Mouse (Mus musculus): ENCODE results near the gene Usb1. TPM values are rescaled to one million over a fixed set of nuclear protein-coding genes. Genes with fewer than 3 reads are reported as not detected.
A peak's percentile ranks its signal among the peaks of the same experiment; 100 is the strongest.

Usb1 gene
- polyA plus RNA-seq, 1 experiment from 2014 or later: 48.8 TPM

DNA sequence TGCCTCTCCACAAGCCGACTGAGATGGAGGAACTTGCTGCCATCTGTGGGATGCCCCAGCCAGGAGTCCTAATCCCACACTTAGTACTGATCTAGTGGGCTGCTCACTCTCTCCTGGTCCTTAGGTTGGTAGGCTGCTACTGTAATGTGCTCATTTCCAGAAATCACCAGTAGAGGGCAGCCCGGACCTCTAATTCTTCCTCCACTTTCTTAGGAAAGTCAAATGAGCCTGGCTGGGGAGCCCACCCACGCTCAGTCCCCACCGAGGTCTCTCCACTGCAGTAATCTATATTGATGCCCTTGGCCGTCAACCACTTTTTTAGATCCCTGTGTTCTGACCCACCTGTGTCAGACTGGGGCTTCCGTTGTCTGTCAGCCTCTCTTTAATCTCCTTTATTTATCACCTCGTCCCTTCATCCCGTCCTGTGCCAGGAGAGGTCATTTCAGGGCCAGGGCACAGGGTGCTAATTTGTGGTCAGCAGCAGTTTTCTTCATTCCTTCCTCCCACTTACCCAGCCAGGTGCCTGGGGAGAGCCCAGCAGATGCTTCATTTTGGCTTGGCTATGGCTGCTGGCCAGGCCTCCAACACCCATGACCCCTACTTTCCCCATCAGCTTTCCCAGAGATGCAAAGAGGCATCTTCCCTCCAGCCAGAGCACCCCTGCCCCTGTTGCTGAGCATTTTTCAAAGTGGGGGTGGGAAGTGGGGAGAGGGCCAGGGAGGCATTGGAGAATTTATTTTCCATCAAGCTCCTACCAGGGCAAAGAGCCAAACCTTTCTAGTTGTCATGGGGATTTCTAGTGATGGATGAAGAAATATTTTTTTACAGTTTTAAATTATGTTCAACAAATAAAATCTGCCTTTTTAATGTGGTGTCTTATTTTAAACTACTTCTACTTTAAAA, 14.8 kb downstream of the Usb1 start:
- Histone ChIP-seq H3K9me3 (no peaks in the 10 kb centered on the region), H3K27me3 (ENCODE audit: insufficient read depth, poor library complexity, severe bottlenecking) (peaks cover 31% of the 10 kb centered on the region), H3K4me1 (replicated peaks) (peaks cover 21% of the 10 kb centered on the region), H3K36me3 (peaks cover 32% of the 10 kb centered on the region), H3K4me3 (no peak overlapping the region), H3K27ac (no peak overlapping the region)
- DNase-seq (ENCODE audit: low spot score): peak; percentile 76
- WGBS: 37% methylated on average over 8 of the region's 8 CpGs

DNA sequence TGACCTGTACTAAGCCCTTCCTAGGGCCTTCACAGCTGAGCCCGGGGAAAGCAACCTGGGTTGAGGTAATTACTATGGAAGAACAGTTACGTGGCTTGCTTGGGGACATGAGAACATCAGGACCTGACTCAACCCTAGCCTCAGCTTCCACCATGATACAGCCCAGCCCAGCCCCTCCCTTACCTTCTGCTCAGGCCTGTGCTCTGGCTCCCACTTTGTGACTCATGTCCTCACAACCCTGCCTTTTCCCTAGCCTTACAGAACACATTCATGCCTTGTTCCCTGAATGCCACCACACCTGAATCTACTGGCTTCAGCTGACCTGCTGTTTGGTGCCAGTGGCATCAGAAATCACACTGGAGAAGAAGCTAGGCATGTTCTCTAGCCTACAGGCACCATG, 16.3 kb downstream of the Usb1 start:
- Histone ChIP-seq H3K36me3 (peaks cover 24% of the 10 kb centered on the region), H3K27me3 (ENCODE audit: insufficient read depth, poor library complexity, severe bottlenecking) (peaks cover 38% of the 10 kb centered on the region), H3K9me3 (no peaks in the 10 kb centered on the region), H3K4me1 (replicated peaks) (peaks cover 35% of the 10 kb centered on the region), H3K27ac (no peak overlapping the region), H3K4me3 (no peak overlapping the region)
- 89% methylated on average over 2 of the region's 2 CpGs for WGBS
- no peak for DNase-seq (ENCODE audit: low spot score)

DNA sequence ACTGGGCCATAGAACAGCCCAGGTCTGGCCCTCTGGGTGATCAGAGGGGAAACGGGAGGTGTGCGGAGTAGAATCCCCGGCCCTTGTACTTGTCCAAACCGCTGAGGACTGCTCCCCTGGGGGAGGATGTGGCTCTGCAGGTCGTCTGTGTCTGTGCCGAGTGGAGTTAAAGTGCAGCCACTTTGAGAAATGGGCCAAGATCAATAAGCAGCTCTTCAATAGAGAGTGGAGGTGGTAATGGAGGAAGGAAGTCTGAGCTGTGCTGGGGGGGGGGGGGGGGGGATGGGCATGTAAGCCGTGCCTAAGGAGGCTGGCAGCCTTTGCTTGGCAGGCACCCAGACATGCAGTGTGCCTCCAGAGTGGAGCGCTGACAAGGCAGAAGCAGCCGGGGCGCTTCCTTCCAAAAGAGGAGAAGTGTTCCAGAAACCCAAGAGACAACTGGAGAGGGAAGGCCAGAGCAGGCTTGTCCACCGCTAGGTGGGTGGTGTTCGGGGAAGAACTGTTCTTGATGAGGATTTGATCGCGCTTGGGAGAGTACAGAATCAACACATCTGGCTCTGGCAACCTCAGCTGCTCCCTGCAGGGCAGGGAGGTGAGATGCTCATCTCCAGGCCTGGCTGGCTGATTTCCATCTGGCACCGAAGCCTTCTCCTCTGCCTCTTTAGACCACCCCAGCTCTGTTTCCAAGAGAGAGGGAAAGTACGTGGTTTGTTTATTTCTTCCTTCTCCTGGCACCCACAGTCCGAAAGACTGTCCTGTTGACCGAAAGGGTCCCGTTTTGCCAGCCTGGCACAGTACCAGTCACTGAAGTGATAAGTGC, 16.9 kb downstream of the Usb1 start:
- Histone ChIP-seq H3K36me3 (peaks cover 18% of the 10 kb centered on the region), H3K4me1 (replicated peaks) (peaks cover 42% of the 10 kb centered on the region), H3K27me3 (ENCODE audit: insufficient read depth, poor library complexity, severe bottlenecking) (peaks cover 38% of the 10 kb centered on the region), H3K4me3 (no peak overlapping the region), H3K27ac (no peak overlapping the region), H3K9me3 (no peaks in the 10 kb centered on the region)
- no peak for DNase-seq (ENCODE audit: low spot score)
- 66% methylated on average over 19 of the region's 19 CpGs for WGBS

DNA sequence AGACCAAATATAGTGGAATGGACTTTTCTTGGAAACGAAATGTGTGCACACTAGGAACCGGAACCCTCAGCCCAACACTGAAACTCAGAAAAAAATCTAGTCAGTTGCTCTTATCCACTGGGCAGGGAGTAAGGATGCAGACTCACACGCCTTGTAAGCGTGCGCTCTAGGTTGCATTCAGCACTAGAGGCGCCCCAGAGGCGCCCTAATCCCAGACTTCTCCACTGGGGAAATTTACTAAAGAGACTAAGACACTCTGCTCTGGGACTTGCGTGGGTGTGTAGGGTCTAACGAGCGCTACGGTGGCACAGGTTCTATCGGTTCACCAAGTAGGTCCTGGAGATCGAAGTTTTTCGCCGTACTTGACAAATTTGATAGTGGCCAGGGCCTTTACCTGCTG, 19.4 kb downstream of the Usb1 start:
- H3K4me1 ChIP-seq (replicated peaks): peaks cover 51% of the 10 kb centered on the region
- H3K4me3 ChIP-seq: peak overlapping the region; percentile 89
- 3% methylated on average over 15 of the region's 15 CpGs for WGBS
- H3K27me3 ChIP-seq (ENCODE audit: insufficient read depth, poor library complexity, severe bottlenecking): peaks cover 38% of the 10 kb centered on the region
- H3K9me3 ChIP-seq: no peaks in the 10 kb centered on the region
- DNase-seq (ENCODE audit: low spot score): peak; percentile 54
- H3K36me3 ChIP-seq: 0 out of 2 replicates have a peak, but pooled peaks cover 6% of the 10 kb centered on the region
- H3K27ac ChIP-seq: peak overlapping the region; percentile 95; the same call in 1 of the 2 replicates

DNA sequence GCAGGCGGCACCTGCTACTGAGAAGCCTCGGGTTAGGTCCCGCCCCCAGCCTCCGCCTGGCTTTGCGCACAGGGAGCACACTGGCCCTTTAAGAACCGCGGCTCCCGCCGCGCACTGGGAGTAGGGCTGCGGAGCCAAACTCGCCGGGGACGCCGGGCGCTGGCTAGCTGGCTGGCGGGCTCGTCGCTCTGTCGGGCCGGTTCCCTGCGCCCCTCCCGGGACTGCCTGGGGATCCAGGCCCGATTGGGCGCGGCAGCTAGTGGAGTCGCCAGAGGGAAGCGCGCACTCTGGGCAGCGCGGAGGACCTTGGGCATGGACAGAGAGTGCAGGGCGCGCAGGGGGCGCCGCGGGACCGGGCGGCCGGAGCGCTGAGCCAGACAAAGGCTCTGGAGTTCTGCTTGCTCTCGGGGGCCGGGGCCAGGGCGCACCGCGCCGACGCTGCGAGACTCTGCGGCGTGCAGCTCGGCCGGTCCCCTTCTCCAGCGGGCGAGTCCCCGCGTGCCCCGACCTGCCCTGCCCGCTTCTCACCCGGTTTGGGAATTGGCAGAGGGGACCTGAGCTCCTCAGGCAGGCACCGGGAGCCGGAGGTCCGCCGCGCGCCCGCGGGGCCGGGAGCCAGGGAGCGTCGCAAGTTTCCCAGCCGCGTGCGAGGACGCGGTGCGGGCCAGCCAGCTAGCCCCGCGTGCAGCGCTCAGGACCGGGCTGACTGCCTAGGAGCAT, 20.2 kb downstream of the Usb1 start, which contains the start of gene Mmp15:
Gene Mmp15 (plus strand): TSS at position 118 of the 720 bp plus-strand sequence.
- peaks cover 38% of the 10 kb centered on the region for H3K27me3 ChIP-seq (ENCODE audit: insufficient read depth, poor library complexity, severe bottlenecking)
- under 1% methylated on average over 80 of the region's 80 CpGs for WGBS
- no peaks in the 10 kb centered on the region for H3K9me3 ChIP-seq
- H3K36me3 ChIP-seq: 0 out of 2 replicates have a peak, but pooled peaks cover 6% of the 10 kb centered on the region
- peak within 1 kb of the TSS; percentile 95 for H3K27ac ChIP-seq
- H3K4me3 ChIP-seq: peak within 1 kb of the TSS; percentile 89
- peak; percentile 83 for DNase-seq (ENCODE audit: low spot score)
- H3K4me1 ChIP-seq (replicated peaks): peaks cover 51% of the 10 kb centered on the region

DNA sequence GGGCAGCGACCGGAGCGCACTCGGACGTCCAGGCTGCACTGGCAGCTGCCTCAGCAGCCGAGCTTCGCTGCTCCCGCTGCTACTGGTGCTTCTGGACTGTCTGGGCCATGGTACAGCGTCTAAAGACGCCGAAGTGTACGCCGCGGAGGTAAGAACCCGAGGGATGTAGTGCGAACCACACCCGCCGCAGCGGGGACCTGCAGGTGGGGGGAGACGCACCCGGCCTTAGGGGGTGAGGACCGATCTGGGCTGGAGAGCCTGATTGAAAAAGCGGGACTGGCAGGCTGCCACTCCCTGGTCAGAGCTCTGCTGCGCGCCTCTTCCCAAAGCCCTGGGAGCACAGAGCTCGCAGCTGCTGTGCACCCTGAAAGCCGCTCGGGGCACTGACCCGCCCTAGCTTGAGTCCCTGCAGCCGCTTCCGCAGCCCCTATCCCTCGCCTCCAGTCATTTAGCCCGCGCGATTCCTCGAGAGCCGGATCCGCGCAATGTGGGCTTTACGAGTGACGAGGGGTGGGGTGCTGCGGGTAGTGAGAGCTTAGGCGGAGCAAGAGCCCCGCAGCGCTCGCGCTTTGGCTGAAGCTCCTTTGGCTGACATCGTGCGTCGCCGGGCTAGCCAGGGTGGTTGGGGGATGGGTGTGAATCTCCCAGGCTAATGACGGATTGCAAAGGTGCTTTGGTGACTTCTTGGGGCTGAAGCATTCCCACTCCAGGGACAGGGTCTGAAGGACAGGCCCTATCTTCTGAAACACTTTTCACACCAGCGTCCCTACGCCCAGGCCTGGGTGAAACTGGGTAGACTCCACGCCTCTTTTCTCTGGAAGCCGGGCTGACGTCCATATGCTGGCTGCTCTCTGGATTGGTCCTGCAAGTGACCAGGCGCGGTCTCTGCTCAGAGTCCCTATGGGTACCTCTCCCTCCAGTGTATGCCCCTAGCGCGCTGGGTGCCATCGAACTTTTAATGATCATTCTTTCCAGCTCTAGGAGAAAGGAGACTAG, 21.1 kb downstream of the Usb1 start:
- Histone ChIP-seq H3K27me3 (ENCODE audit: insufficient read depth, poor library complexity, severe bottlenecking) (peaks cover 33% of the 10 kb centered on the region), H3K9me3 (no peaks in the 10 kb centered on the region), H3K4me3 (peak overlapping the region; percentile 89), H3K4me1 (replicated peaks) (peaks cover 51% of the 10 kb centered on the region), H3K36me3 (0 out of 2 replicates have a peak, but pooled peaks cover 6% of the 10 kb centered on the region), H3K27ac (peak overlapping the region; percentile 95)
- DNase-seq (ENCODE audit: low spot score): peak; percentile 80
- 2% methylated on average over 62 of the region's 62 CpGs for WGBS

DNA sequence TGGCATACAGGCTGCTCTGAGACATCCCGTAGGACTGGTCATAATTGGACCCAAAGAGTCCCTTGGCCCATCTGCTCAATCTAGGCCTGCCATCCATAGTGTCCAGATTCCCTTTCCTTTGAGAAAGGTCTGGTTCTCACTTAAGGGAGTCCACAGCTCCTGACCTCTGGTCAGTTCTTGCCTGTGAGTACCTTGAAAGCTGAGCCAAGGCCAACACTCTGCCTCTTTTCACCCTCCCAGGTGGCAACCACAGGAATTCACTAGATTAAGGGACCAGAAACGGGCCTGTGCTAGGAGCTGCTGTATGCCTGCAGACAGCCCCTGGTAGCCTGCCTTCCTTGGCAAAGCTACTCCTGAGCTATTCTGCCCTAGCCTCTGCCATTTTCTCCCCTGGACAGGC, 22.5 kb downstream of the Usb1 start:
- Histone ChIP-seq H3K27ac (no peak overlapping the region), H3K4me1 (replicated peaks) (peaks cover 55% of the 10 kb centered on the region), H3K27me3 (ENCODE audit: insufficient read depth, poor library complexity, severe bottlenecking) (peaks cover 27% of the 10 kb centered on the region), H3K4me3 (no peak overlapping the region), H3K36me3 (0 out of 2 replicates have a peak, but pooled peaks cover 6% of the 10 kb centered on the region), H3K9me3 (no peaks in the 10 kb centered on the region)
- WGBS: 81% methylated on average over 2 of the region's 2 CpGs
- no peak for DNase-seq (ENCODE audit: low spot score)

DNA sequence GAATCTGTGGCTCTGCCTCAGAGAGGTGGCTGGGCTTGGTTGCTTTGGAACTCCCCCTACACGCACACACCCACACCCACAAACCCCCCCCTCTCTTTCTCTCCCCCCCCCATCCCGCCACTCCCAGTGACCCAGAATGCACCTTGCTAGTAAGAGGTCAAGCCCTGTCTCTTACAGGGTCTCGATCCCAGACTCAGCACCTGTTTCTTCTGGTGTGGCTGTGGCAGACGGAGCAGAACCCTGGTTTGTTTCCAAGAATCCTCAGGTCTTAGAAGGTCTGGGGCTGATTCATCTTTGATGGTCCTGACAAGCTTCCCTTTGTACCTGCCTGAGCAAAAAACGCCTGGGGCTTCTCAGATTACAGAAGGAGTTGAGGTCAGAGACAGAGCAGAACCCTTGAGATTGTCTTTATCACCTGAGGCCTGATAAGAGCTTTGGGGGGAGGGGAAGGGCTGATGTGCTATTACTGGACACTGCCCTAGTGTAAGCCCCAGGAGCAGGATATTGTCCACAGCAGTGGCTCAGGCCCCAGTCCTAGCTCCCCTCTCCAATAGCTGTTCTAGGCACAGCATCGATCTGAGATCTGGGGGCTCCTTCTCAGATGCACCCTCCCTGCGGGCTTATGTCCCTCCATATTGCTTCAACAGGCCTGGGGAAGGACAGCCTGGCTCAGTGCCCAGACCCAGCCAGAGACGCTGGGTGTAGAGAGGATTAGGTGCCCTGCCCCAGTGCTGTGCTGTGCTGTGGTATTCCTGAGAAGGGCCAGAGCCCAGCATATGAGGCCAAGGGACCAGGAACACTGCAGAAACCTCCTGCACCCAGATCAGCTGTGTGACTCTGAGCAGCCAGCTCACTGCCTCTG, 26.7 kb downstream of the Usb1 start:
- 67% methylated on average over 8 of the region's 8 CpGs for WGBS
- H3K4me1 ChIP-seq (replicated peaks): peaks cover 46% of the 10 kb centered on the region
- no peaks in the 10 kb centered on the region for H3K27me3 ChIP-seq (ENCODE audit: insufficient read depth, poor library complexity, severe bottlenecking)
- 0 out of 2 replicates have a peak overlapping the region, but pooled peaks have one; percentile 69 for H3K27ac ChIP-seq
- no peaks in the 10 kb centered on the region for H3K9me3 ChIP-seq
- no peak for DNase-seq (ENCODE audit: low spot score)
- peaks cover 9% of the 10 kb centered on the region; the same call in 1 of the 2 replicates for H3K36me3 ChIP-seq
- no peak overlapping the region for H3K4me3 ChIP-seq

DNA sequence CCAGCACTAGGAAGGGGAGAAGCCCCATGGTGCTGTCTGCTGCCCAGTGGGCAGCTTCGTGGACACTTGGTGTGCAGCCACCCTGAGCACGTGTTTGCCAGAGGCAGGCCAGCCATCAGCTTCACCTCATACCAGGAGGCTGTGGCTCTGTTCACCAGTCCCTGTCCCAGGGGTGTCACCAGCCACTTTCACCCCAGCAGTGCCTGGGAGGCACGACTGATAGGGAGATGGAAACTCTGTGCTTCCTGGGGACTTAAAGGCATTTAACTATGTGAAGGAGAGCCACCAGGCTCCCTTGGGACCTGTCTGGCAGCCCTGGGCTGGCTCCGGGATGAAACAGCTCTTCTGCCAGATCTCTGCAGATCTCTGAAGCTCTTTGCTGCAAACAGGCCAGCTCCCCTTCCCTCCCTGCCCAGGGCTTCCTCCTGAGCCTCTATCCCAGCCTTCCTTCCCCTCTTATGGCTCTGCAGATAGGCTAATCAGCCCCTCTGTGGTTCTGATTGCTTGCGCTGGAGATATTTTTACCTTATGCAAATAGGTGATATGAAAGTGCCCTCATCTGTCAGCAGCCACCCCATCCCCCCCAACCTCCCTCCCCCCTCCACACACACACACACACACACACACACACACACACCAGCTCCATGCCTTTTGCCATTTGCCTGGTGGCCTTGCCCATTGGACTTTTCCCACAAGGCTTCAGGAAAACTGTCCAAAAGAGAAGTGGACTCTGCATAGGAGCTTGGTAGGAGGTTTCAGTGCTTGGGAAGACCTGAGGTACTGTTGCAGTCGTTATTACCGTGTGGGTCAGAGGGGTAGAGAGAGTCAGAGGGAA, 28.3 kb downstream of the Usb1 start:
- peak overlapping the region; percentile 26; the same call in 1 of the 2 replicates for H3K27ac ChIP-seq
- H3K4me1 ChIP-seq (replicated peaks): peaks cover 35% of the 10 kb centered on the region
- no peak overlapping the region for H3K4me3 ChIP-seq
- WGBS: 56% methylated on average over 7 of the region's 7 CpGs
- DNase-seq (ENCODE audit: low spot score): no peak
- peaks cover 8% of the 10 kb centered on the region; the same call in 1 of the 2 replicates for H3K36me3 ChIP-seq
- H3K9me3 ChIP-seq: no peaks in the 10 kb centered on the region
- H3K27me3 ChIP-seq (ENCODE audit: insufficient read depth, poor library complexity, severe bottlenecking): no peaks in the 10 kb centered on the region

DNA sequence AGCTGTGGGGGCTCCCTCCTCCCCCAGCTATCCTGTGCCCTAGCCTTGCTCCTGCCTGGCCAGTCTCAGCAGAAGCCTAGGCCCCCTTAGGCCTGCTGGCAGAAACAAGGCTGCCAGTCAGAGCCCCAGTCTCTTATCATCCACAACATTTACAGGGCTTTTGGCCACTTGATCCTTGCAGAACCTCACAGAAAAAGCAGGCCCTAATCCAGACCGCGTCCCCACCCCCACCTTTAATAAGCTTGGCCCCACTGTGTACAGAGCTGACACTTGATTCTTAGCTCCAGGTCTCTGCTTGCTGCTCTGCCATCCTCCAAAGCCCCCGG, 28.9 kb downstream of the Usb1 start:
- Histone ChIP-seq H3K4me1 (replicated peaks) (peaks cover 35% of the 10 kb centered on the region), H3K27me3 (ENCODE audit: insufficient read depth, poor library complexity, severe bottlenecking) (no peaks in the 10 kb centered on the region), H3K9me3 (no peaks in the 10 kb centered on the region), H3K27ac (peak overlapping the region; percentile 26; the same call in 1 of the 2 replicates), H3K36me3 (peaks cover 8% of the 10 kb centered on the region; the same call in 1 of the 2 replicates), H3K4me3 (no peak overlapping the region)
- DNase-seq (ENCODE audit: low spot score): no peak
- WGBS: 78% methylated on average over 3 of the region's 3 CpGs

All from hindbrain, embryonic 10.5 days (tissue).